Mouse (Mus musculus) heart, postnatal 0 days (tissue): ENCODE data around the gene Mastl.

Experiments
- CTCF ChIP-seq: IDR thresholded peaks from 2 replicates; pipeline ENCODE4 v1.5.1; 2016; ENCODE audit warnings: antibody characterized with exemption, control low read depth, low read depth
- EP300 ChIP-seq: IDR thresholded peaks from 2 replicates; pipeline ENCODE4 v1.6.1; 2016; ENCODE audit warnings: antibody characterized with exemption, low read depth

GRCm38 (mm10) chr2:23071406-23071805 lies 84.4 kb downstream of the Mastl start:
- TF ChIP-seq EP300 (no peak), CTCF (no peak)
